Mouse (Mus musculus) intestine, embryonic 14.5 days (tissue): ENCODE data around the gene Sytl1. TPM values are rescaled to one million over a fixed set of nuclear protein-coding genes. Genes with fewer than 3 reads are reported as not detected.

Experiments
- ATAC-seq: fragments of 200-750 bp; cut with Nextera tagmentation; replicated peaks from 2 replicates; pipeline ENCODE4 v1.8.0; 2017; ENCODE audit warnings: low read depth, moderate number of reproducible peaks, moderate TSS enrichment, moderate library complexity; ENCODE audit not compliant: low FRiP score, low TSS enrichment
- DNase-seq: peaks from one replicate; pipeline ENCODE4 v3.0.0-alpha.2; 2018; ENCODE audit warnings: low spot score
- H3K27ac ChIP-seq: fragments of 300-500 bp; sonication (generic); 2 replicates; pipeline ENCODE4 v1.5.1; 2014; ENCODE audit warnings: low read depth, mild to moderate bottlenecking, control low read depth
- H3K27me3 ChIP-seq: fragments of 300-500 bp; sonication (generic); replicated peaks from 2 replicates; pipeline ENCODE4 v1.6.1; 2014; ENCODE audit warnings: low read length, control low read depth; ENCODE audit not compliant: control insufficient read depth, insufficient read depth
- H3K36me3 ChIP-seq: fragments of 300-500 bp; sonication (generic); 2 replicates; pipeline ENCODE4 v1.6.1; 2014; ENCODE audit warnings: low read length, control low read depth; ENCODE audit not compliant: control insufficient read depth, insufficient read depth
- H3K4me1 ChIP-seq: fragments of 300-500 bp; sonication (generic); replicated peaks from 2 replicates; pipeline ENCODE4 v1.6.1; 2014; ENCODE audit warnings: low read length, control low read depth, mixed read lengths; ENCODE audit not compliant: control insufficient read depth, insufficient read depth
- H3K4me2 ChIP-seq: fragments of 300-500 bp; sonication (generic); 2 replicates; pipeline ENCODE4 v1.6.1; 2014; ENCODE audit warnings: low read length
- H3K4me3 ChIP-seq: fragments of 300-500 bp; sonication (generic); 2 replicates; pipeline ENCODE4 v1.5.1; 2014; ENCODE audit warnings: low read depth, low read length, control low read depth, mixed read lengths
- H3K9ac ChIP-seq: fragments of 300-500 bp; sonication (generic); 2 replicates; pipeline ENCODE4 v1.6.1; 2014; ENCODE audit warnings: mild to moderate bottlenecking, low read length
- H3K9me3 ChIP-seq: fragments of 300-500 bp; sonication (generic); 2 replicates; pipeline ENCODE4 v1.6.1; 2016; ENCODE audit warnings: low read length, control low read depth; ENCODE audit not compliant: control insufficient read depth
- WGBS: fragments of 180-500 bp; shearing (Covaris S2); extraction: QIAGEN DNeasy Blood & Tissue Kit; methylation state at CpG from one replicate; pipeline ENCODE4 v1.1.7; 2014; 5-methylcytosine and 5-hydroxymethylcytosine counted together
- polyA plus RNA-seq: library from polyadenylated mRNA; unstranded; fragments of >200 nt; fragmentation: Nextera tagmentation; extraction: Ambion mirVana; gene quantifications from 2 replicates; pipeline ENCODE4 v1.2.1, GENCODE M21; 2014

The Sytl1 gene
- polyA plus RNA-seq, 1 experiment from 2014 or later = 2.2 TPM

DNA sequence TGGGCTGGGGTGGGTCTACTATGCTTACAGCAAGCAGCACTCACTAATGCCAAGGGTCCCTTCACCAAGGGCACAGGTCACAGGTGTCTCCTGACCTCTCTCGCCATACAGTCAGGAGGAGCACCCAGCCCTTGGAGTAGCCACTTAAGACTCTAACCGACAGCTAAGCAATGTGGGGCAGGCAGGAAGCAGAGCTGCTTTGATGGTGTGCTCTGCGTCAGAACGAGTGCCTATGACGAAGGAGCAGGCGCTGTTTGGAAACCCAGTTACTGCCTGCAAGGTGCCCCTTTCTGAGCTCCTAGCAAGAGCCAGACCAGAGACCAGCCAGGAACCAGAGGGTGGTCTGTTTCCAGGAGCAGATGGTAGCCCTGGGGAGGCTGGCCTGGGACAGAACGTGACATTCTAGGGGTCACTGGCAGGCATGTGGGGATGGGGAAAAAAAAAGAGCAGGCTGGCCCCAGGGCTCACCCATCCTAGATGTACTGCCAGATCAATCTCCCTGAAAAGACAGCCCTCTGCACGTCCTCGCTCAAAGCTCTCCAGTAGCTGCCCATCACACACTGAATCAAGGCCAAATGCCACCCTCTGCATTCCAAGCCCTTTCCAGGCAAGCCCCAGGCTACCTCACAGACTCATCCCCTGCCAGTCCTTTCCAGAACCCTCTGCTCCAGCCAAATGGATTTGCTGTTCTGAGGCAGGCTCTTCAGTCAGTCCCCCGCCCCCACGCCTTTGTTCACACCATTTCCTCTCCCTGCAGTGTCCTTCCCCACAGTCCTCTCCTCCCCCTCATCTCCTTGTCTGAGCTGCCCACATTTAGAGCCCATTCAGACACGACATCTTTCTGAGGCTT, 35.8 kb upstream of the Sytl1 start:
- H3K36me3 ChIP-seq = peaks cover 61% of the 10 kb centered on the region
- peaks cover 18% of the 10 kb centered on the region; the same call in 1 of the 2 replicates for H3K4me1 ChIP-seq
- 40% methylated on average over 12 of the region's 12 CpGs for WGBS
- no peaks in the 10 kb centered on the region for H3K27me3 ChIP-seq
- no peak overlapping the region for H3K9ac ChIP-seq
- H3K4me2 ChIP-seq = no peak overlapping the region
- ATAC-seq = no peak
- H3K4me3 ChIP-seq = no peak overlapping the region
- H3K9me3 ChIP-seq = no peaks in the 10 kb centered on the region
- no peak for DNase-seq
- H3K27ac ChIP-seq = 0 out of 2 replicates have a peak overlapping the region, but pooled peaks have one; percentile 3

DNA sequence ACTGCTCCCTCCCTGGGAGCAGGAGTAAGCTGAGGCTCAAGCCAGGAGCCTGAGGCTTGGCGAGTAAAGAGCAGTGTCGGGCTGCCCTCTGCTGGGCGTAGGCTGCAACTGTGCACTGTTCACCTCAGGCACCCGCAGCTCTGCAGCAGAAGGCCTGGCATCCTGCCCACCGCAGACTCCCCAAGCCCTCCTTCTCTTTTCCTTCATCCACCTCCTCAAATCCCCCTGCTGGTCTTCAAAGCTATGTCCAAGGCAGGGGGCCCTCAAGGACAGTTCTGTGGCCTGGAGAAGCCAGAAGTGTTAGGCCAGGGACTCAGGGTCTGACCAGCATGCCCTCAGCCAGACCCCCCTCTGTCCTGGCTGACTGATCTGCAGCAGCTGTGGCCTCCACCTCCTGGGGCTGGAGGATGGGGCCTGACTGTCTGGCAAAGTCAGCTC, 34.9 kb upstream of the Sytl1 start:
- no peak overlapping the region for H3K9ac ChIP-seq
- peaks cover 27% of the 10 kb centered on the region for H3K4me1 ChIP-seq
- H3K4me3 ChIP-seq = no peak overlapping the region
- WGBS = 4% methylated on average over 5 of the region's 5 CpGs
- DNase-seq (peak; percentile 89), ATAC-seq (peak; percentile 71)
- no peaks in the 10 kb centered on the region for H3K27me3 ChIP-seq
- H3K36me3 ChIP-seq = peaks cover 51% of the 10 kb centered on the region
- H3K9me3 ChIP-seq = no peaks in the 10 kb centered on the region
- H3K4me2 ChIP-seq = no peak overlapping the region
- H3K27ac ChIP-seq = 0 out of 2 replicates have a peak overlapping the region, but pooled peaks have one; percentile 3

- peaks cover 50% of the 10 kb centered on the region for H3K36me3 ChIP-seq
- H3K9ac ChIP-seq = no peak overlapping the region
- H3K27ac ChIP-seq = no peak overlapping the region
- no peaks in the 10 kb centered on the region for H3K27me3 ChIP-seq
- WGBS = 64% methylated on average over 10 of the region's 10 CpGs
- DNase-seq (no peak), ATAC-seq (no peak)
- H3K4me2 ChIP-seq = no peak overlapping the region
- peaks cover 28% of the 10 kb centered on the region for H3K4me1 ChIP-seq
- H3K4me3 ChIP-seq = no peak overlapping the region
- H3K9me3 ChIP-seq = no peaks in the 10 kb centered on the region
These were observed 34.4 kb upstream of the Sytl1 start for GRCm38 (mm10) chr4:133297360-133297759.

GRCm38 (mm10) chr4:133294084-133294483, 31.2 kb upstream of the Sytl1 start:
- no peak overlapping the region for H3K27ac ChIP-seq

DNA sequence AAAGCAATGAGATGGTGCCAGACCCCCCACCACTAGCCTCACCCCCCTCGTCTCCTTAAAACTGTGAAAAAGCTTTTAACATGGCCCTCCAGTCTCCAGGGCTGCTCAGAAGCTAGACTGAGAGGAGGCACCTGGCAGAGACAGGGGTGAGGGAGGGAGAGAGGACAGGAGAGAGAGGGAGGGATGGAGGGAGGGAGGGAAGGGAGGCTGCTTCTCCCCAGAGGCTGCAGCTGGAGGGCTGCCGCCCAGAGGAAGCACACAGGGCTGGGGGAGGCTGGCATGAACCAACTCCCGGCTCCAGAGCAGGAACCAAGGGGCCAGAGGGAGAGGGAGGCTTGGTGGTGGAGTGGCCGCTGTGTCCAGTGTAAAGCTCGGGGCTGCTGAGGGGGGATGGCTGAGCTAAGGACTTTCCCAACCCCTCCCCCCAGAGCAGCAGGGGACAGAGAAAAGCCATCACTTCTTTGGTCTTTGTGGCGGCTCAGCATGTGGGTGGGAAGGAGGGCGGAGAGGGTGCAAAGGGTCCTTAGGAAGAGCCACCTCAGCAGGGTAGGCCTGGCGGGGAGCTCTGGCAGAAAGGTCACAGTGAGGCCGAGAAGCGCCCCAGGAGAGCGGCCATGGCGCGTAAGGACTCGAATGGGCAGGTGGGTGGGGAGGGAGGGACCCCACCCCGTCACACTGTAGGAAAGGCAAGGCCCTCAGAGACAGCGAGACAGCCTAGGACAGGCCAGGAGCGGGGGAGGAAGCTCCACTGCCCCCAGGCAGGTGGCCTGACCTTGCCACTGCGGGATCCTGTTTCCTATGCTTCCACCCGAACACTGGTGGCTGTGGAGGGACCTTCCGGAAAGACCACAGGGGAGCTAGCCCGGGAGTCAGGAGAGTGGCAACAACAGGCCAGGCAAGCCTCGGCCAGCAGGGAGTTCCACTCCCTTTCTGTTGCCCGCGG, 30.3 kb upstream of the Sytl1 start:
- ATAC-seq = peak; percentile 36
- no peaks in the 10 kb centered on the region for H3K9me3 ChIP-seq
- peaks cover 27% of the 10 kb centered on the region for H3K36me3 ChIP-seq
- H3K4me2 ChIP-seq = no peak overlapping the region
- H3K27ac ChIP-seq = peak overlapping the region; percentile 36; the same call in 1 of the 2 replicates
- H3K4me3 ChIP-seq = no peak overlapping the region
- no peaks in the 10 kb centered on the region for H3K27me3 ChIP-seq
- no peak overlapping the region for H3K9ac ChIP-seq
- peak; percentile 53 for DNase-seq
- H3K4me1 ChIP-seq = peaks cover 13% of the 10 kb centered on the region
- WGBS = 28% methylated on average over 24 of the region's 24 CpGs

More at GRCm38 (mm10) chr4:133294084-133294483, 31.2 kb upstream of the Sytl1 start:
- DNase-seq (no peak), ATAC-seq (no peak)
- Histone ChIP-seq H3K9me3 (no peaks in the 10 kb centered on the region), H3K9ac (no peak overlapping the region), H3K36me3 (peaks cover 27% of the 10 kb centered on the region), H3K4me1 (peaks cover 22% of the 10 kb centered on the region), H3K4me3 (no peak overlapping the region), H3K4me2 (no peak overlapping the region), H3K27me3 (no peaks in the 10 kb centered on the region)
- WGBS = 58% methylated on average over 11 of the region's 11 CpGs

DNA sequence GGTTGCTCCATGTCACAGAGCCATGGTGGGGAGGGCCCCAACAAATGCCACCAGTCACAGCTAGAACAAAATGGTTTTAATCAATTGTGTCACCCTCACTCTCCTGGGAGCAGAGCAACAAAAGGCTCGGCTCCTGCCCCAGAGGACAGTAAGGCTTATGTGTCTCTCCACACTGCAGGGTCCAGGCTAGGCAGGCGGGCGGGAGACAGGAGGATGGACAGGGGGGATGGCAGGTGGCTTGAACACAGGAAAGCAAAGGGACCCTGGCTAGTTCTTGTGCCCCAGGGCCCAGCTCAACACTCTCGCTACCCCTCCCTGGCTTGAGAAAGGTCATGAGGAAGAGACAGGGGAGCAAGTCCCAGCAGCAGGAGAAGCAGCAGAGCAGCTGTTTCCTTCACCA, 29.5 kb upstream of the Sytl1 start:
- 80% methylated on average over 4 of the region's 4 CpGs for WGBS
- 0 out of 2 replicates have a peak overlapping the region, but pooled peaks have one; percentile 18 for H3K27ac ChIP-seq

GRCm38 (mm10) chr4:133291255-133291654, 28.3 kb upstream of the Sytl1 start:
- no peaks in the 10 kb centered on the region for H3K9me3 ChIP-seq
- H3K4me1 ChIP-seq = peaks cover 11% of the 10 kb centered on the region
- no peak overlapping the region for H3K4me3 ChIP-seq
- no peak for DNase-seq
- ATAC-seq = no peak
- no peak overlapping the region for H3K4me2 ChIP-seq
- 92% methylated on average over 1 of the region's 1 CpGs for WGBS
- no peaks in the 10 kb centered on the region for H3K27me3 ChIP-seq
- H3K36me3 ChIP-seq = peaks cover 18% of the 10 kb centered on the region
- no peak overlapping the region for H3K9ac ChIP-seq
- no peak overlapping the region for H3K27ac ChIP-seq

More for the DNA sequence above, 29.5 kb upstream of the Sytl1 start:
- no peaks in the 10 kb centered on the region for H3K27me3 ChIP-seq
- H3K9me3 ChIP-seq = no peaks in the 10 kb centered on the region
- H3K4me2 ChIP-seq = no peak overlapping the region
- ATAC-seq (no peak), DNase-seq (no peak)
- H3K9ac ChIP-seq = no peak overlapping the region
- peaks cover 27% of the 10 kb centered on the region for H3K36me3 ChIP-seq
- peaks cover 11% of the 10 kb centered on the region for H3K4me1 ChIP-seq
- no peak overlapping the region for H3K4me3 ChIP-seq

GRCm38 (mm10) chr4:133286476-133287077, 23.7 kb upstream of the Sytl1 start:
- Histone ChIP-seq H3K9ac (no peak overlapping the region), H3K4me3 (no peak overlapping the region), H3K4me1 (peaks cover 13% of the 10 kb centered on the region), H3K4me2 (no peak overlapping the region), H3K27me3 (no peaks in the 10 kb centered on the region), H3K27ac (no peak overlapping the region), H3K36me3 (no peaks in the 10 kb centered on the region), H3K9me3 (no peaks in the 10 kb centered on the region)
- no peak for ATAC-seq
- no peak for DNase-seq
- 82% methylated on average over 4 of the region's 4 CpGs for WGBS
